Mouse (Mus musculus): Measurements from ENCODE around the gene Mrpl16. TPM values are rescaled to one million over a fixed set of nuclear protein-coding genes. Genes with fewer than 3 reads are reported as not detected.

Mrpl16 gene
- polyA plus RNA-seq, 1 experiment from 2014 or later: 76.8 TPM

DNA sequence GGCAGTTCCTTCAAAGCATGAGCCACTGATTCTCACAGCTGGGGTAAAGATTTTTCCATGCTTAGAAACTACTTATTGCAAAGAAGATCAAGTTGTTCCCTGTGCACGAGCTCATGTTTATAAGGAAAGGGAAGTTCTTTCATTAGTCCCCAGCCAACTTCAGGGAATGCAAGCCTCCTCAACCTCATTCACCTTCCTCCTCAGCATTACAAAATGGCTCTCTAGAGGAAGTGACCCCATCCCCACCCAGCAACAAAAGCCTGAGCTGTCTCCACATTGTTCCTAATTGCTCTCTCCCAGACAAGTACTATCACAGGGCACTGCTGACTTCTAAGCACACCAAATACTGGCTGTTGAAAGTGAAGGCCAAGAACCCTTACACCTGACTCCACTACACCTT lies 34.2 kb downstream of the Mrpl16 start:
- 53% methylated on average over 1 of the region's 1 CpGs for WGBS
- Histone ChIP-seq H3K27me3 (replicated peaks) (no peaks in the 10 kb centered on the region), H3K27ac (ENCODE audit: poor library complexity, severe bottlenecking) (no peak overlapping the region), H3K4me1 (replicated peaks) (no peaks in the 10 kb centered on the region), H3K9me3 (replicated peaks) (no peaks in the 10 kb centered on the region), H3K36me3 (no peaks in the 10 kb centered on the region), H3K4me3 (no peak overlapping the region), H3K9ac (no peak overlapping the region), H3K4me2 (no peak overlapping the region)
- ATAC-seq (ENCODE audit: insufficient number of reproducible peaks, low FRiP score): no peak

DNA sequence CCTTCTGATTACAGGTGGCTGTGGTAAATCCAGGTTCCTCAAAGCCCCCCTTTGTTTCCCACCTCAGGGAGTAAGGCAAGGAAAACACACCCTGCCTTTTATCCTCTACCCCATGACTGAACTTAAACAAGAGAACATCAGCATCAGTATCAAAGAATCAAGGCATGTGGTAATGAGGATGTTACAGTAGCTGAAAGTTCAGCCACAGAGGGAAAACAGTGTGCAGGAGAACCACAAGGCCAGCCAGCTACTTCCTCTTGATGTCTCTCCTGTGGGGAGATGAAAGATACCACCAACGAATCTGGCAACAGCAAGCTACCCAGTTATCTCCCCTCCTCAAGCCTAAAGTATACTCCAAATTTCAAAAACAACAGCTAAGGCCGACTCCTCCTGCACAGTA lies 37.1 kb downstream of the Mrpl16 start:
- 31% methylated on average over 2 of the region's 2 CpGs for WGBS

DNA sequence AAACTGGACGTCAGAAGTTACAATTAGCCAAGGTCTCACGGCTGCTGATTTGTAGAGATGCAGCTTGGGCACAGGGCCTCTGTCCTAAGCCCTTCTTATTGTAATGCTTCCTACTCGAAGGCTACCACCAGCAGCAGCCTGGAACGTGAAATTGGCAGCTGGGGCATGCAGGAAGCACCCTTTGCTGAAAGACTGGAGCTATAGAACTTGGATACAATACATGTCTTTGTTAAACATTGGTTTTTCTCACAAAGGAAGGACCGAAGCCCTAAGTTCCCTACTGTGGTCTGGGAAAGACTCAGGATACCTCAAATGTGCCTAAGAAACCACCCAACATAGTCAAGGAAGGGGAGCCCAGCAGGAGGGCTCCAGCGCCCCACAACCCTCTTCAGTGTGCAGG lies 37.6 kb downstream of the Mrpl16 start:
- no peak for ATAC-seq (ENCODE audit: insufficient number of reproducible peaks, low FRiP score)
- Histone ChIP-seq H3K9me3 (replicated peaks) (no peaks in the 10 kb centered on the region), H3K27me3 (replicated peaks) (no peaks in the 10 kb centered on the region), H3K9ac (no peak overlapping the region), H3K36me3 (no peaks in the 10 kb centered on the region), H3K4me3 (no peak overlapping the region), H3K4me1 (replicated peaks) (peaks cover 4% of the 10 kb centered on the region; the same call in 1 of the 2 replicates), H3K27ac (ENCODE audit: poor library complexity, severe bottlenecking) (no peak overlapping the region), H3K4me2 (no peak overlapping the region)
- 68% methylated on average over 6 of the region's 6 CpGs for WGBS

More for the DNA sequence above, 37.1 kb downstream of the Mrpl16 start:
- Histone ChIP-seq H3K27me3 (replicated peaks) (no peaks in the 10 kb centered on the region), H3K4me1 (replicated peaks) (0 out of 2 replicates have a peak, but pooled peaks cover 3% of the 10 kb centered on the region), H3K36me3 (no peaks in the 10 kb centered on the region), H3K9me3 (replicated peaks) (no peaks in the 10 kb centered on the region), H3K4me3 (no peak overlapping the region), H3K4me2 (no peak overlapping the region), H3K27ac (ENCODE audit: poor library complexity, severe bottlenecking) (no peak overlapping the region), H3K9ac (no peak overlapping the region)
- ATAC-seq (ENCODE audit: insufficient number of reproducible peaks, low FRiP score): no peak

DNA sequence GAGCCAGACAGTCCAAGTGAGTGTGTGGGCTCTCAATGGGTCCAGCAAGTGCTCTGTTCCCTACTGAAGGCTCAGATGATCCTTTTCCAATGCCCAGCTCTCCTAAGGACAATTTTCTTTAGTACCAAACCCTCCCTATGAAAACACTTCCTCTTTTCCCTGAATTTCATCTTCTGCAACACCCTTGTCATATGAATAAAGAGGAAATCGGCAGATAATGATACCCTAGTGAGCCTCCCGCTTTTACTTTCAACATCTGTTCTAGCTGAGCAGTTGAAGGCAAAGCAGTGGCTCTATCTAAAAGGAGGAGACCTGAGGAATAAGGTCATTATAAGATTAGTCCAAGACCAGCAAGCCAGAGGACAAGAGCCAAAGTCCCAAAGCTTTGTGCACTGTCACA lies 38.3 kb downstream of the Mrpl16 start:
- Histone ChIP-seq H3K9me3 (replicated peaks) (no peaks in the 10 kb centered on the region), H3K27ac (ENCODE audit: poor library complexity, severe bottlenecking) (no peak overlapping the region), H3K4me1 (replicated peaks) (peaks cover 7% of the 10 kb centered on the region; the same call in 1 of the 2 replicates), H3K4me2 (no peak overlapping the region), H3K9ac (no peak overlapping the region), H3K27me3 (replicated peaks) (no peaks in the 10 kb centered on the region), H3K4me3 (no peak overlapping the region), H3K36me3 (no peaks in the 10 kb centered on the region)
- no peak for ATAC-seq (ENCODE audit: insufficient number of reproducible peaks, low FRiP score)
- WGBS: 75% methylated on average over 2 of the region's 2 CpGs

DNA sequence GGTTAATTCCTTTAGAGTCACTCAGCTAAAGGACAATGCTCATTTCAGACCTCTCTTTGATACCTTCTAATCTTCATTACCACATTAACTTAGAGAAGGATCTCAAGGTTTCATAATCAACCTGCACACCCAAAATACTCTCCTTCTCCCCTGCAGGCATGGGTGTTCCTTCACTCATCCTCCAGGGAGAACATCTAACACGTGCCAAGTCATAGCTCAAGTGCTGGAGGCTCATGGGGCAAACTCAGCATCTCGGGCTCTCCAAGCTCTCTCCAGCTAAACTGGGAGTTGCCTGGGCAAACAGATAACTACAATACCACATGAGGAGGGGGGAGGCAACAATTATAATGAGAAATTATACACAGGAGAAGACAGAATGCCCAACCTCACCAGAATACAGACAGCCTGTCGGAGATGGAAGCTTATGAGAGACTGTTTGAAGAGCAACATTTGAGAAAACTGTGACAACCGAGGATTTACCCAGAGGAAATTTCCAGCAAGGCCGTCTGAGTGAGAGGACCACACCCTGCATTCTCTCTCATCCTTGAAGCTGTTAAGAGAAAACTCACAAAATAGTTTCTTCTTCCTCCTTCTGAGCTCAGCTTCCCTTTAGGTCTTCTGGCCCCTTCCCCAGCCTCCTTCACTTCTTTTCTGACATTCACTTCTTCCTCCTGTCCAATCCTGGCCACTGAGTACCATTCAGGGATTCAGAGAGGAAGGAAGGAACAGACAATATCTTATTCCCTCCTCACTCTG lies 40.0 kb downstream of the Mrpl16 start:
- WGBS: 70% methylated on average over 5 of the region's 5 CpGs
- Histone ChIP-seq H3K9ac (no peak overlapping the region), H3K9me3 (replicated peaks) (no peaks in the 10 kb centered on the region), H3K4me1 (replicated peaks) (peaks cover 12% of the 10 kb centered on the region), H3K27ac (ENCODE audit: poor library complexity, severe bottlenecking) (no peak overlapping the region), H3K4me3 (no peak overlapping the region), H3K4me2 (no peak overlapping the region), H3K27me3 (replicated peaks) (no peaks in the 10 kb centered on the region), H3K36me3 (no peaks in the 10 kb centered on the region)
- no peak for ATAC-seq (ENCODE audit: insufficient number of reproducible peaks, low FRiP score)

DNA sequence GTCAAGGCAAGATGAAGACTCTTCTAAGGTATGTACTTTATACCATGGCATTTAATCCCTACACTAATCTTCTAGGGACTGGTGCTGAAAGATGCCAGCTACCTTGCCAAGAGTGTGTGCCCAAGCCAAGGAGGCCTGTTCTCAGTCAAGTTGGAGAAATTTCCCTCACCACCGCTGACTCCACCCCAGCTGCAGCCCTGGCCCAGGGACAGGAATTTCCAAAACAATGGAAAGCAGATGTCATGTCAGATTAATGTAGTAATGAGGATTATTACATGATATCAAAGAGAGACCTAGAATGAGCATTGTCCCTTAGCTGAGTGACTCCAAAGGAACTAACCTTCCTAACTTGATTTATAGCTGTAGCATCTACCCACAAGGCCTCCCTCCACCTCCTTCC lies 40.7 kb downstream of the Mrpl16 start:
- Histone ChIP-seq H3K9ac (no peak overlapping the region), H3K4me3 (no peak overlapping the region), H3K4me2 (no peak overlapping the region), H3K9me3 (replicated peaks) (no peaks in the 10 kb centered on the region), H3K27me3 (replicated peaks) (no peaks in the 10 kb centered on the region), H3K36me3 (no peaks in the 10 kb centered on the region), H3K27ac (ENCODE audit: poor library complexity, severe bottlenecking) (no peak overlapping the region), H3K4me1 (replicated peaks) (peaks cover 12% of the 10 kb centered on the region)
- ATAC-seq (ENCODE audit: insufficient number of reproducible peaks, low FRiP score): no peak
- 75% methylated on average over 1 of the region's 1 CpGs for WGBS

DNA sequence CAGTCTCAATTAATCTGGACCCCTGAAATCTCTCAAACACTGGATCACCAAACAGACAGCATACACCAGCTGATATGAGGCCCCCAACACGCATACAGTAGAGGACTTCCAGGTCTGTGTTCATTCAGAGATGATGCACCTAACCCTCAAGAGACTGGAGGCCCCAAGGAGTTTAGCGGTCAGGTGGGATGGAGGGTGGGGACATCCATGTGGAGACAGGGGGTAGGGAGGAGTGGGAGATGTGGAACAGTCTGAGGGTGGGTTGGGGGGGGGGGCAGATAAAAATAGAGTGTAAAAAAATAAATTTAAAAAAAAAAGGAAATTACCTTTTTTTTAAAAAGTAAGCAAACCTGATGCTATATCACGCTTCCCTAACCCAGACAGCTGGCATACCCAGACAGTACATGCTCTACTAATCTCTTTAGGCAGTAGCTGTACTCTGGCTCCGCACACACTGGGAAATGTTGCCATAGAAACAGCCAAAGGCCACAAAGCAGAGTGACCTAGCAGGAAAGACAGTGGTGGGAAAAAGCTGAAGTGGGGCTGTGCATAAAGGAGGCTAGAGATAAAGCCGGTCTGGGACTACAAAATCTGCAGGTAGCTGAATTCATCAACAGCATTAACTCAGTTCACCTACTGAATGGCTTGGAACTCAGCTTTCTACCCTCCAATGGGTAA lies 41.6 kb downstream of the Mrpl16 start:
- Histone ChIP-seq H3K4me3 (no peak overlapping the region), H3K4me1 (replicated peaks) (peaks cover 12% of the 10 kb centered on the region), H3K9ac (no peak overlapping the region), H3K27ac (ENCODE audit: poor library complexity, severe bottlenecking) (no peak overlapping the region), H3K27me3 (replicated peaks) (no peaks in the 10 kb centered on the region), H3K36me3 (no peaks in the 10 kb centered on the region), H3K9me3 (replicated peaks) (no peaks in the 10 kb centered on the region), H3K4me2 (no peak overlapping the region)
- peak; percentile 66; the same call in 1 of the 2 replicates for ATAC-seq (ENCODE audit: insufficient number of reproducible peaks, low FRiP score)
- 40% methylated on average over 5 of the region's 5 CpGs for WGBS

DNA sequence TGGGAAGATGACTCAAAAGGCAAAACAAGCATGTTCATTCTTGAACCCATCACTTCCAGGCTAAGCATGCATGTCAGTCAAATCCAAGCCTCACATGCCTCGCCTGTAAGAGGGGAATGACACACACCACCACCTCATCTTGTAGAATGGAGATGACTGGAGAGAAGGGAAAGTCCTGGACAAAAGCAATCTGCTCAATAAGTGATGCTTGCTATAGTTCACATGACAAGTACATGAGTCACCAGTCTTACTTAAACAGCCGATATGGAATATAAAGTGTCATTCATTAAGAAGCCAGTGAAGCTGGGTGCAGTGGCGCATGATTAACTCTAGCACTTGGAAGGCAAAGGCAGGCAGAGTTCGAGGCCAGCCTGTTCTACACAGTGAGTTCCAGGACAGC lies 42.9 kb downstream of the Mrpl16 start:
- WGBS: 66% methylated on average over 4 of the region's 4 CpGs
- ATAC-seq (ENCODE audit: insufficient number of reproducible peaks, low FRiP score): no peak
- Histone ChIP-seq H3K4me2 (no peak overlapping the region), H3K4me1 (replicated peaks) (peaks cover 15% of the 10 kb centered on the region), H3K4me3 (no peak overlapping the region), H3K9me3 (replicated peaks) (no peaks in the 10 kb centered on the region), H3K27ac (ENCODE audit: poor library complexity, severe bottlenecking) (peak overlapping the region; percentile 6; the same call in 1 of the 2 replicates), H3K27me3 (replicated peaks) (no peaks in the 10 kb centered on the region), H3K36me3 (no peaks in the 10 kb centered on the region), H3K9ac (no peak overlapping the region)

DNA sequence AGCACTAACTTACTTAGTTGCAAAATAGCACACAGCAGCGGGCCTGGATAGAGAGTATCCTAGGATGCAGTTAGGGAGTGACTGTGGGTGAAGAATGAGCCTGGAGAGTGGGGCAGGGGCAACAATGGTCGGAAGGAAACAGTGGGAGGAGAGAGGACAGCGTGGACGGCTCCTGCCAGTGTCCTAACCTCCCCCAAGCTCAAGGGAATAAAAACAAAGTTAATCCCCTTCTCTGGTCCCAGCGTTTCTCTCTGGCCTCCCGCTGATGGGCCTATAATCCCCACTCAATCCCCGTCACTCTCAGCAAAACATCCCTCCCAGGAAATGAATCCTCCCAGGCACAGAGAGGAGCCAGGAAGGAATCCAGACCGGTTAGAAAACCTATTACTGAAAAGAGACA lies 43.5 kb downstream of the Mrpl16 start:
- WGBS: 15% methylated on average over 8 of the region's 8 CpGs
- Histone ChIP-seq H3K4me3 (no peak overlapping the region), H3K4me2 (no peak overlapping the region), H3K4me1 (replicated peaks) (peaks cover 15% of the 10 kb centered on the region), H3K36me3 (no peaks in the 10 kb centered on the region), H3K27ac (ENCODE audit: poor library complexity, severe bottlenecking) (0 out of 2 replicates have a peak overlapping the region, but pooled peaks have one; percentile 3), H3K9ac (no peak overlapping the region), H3K27me3 (replicated peaks) (no peaks in the 10 kb centered on the region), H3K9me3 (replicated peaks) (no peaks in the 10 kb centered on the region)
- peak; percentile 52; the same call in 1 of the 2 replicates for ATAC-seq (ENCODE audit: insufficient number of reproducible peaks, low FRiP score)

DNA sequence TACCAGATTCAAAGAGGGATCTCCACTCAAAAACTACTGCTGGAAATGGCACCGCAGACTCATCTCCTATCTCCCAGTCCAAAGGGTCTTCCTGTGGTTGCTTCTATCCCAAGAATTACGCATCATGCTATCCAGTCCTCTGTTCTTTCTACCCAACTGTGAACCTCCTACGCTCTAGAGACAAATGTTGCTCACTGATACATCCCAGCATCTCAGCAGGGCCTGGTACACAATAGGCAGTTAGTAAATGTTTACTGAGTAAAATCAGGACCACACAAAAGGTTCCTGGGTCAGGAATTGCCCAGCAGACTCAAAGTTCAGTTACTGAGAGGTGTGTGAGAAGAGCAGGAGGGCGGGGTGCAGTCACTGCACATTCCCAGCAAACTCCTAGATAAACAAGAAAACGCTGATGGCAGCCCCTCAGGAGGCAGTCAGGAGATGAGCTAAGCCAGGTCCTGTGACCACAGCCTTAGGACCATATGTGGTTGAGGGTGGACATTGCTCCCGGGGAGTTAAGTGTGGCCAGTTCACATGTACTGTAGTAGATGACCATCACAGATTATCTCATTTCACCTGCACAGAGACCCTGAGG lies 44.6 kb downstream of the Mrpl16 start:
- Histone ChIP-seq H3K4me3 (no peak overlapping the region), H3K27me3 (replicated peaks) (no peaks in the 10 kb centered on the region), H3K9ac (no peak overlapping the region), H3K4me2 (no peak overlapping the region), H3K36me3 (no peaks in the 10 kb centered on the region), H3K27ac (ENCODE audit: poor library complexity, severe bottlenecking) (no peak overlapping the region), H3K4me1 (replicated peaks) (peaks cover 15% of the 10 kb centered on the region), H3K9me3 (replicated peaks) (no peaks in the 10 kb centered on the region)
- no peak for ATAC-seq (ENCODE audit: insufficient number of reproducible peaks, low FRiP score)
- 65% methylated on average over 6 of the region's 6 CpGs for WGBS

DNA sequence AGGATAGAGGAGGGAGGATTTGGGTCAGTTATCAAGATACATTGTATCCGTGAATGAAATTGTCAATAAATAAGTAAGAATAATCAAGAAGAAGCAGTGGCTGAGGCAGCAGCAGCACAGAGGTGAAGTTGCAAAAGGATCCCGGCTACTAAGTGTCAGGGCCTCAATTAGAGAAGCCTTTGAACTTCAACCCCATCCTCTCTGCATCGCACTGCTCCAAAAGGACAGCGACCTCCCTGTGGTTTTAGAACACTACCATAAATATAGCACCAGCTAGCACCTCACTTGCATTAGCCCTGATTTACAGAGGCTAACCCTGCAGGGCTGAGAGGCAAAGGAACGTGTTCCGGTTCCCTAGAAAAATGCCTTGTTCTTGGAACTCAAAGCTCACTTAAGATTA lies 46.5 kb downstream of the Mrpl16 start:
- Histone ChIP-seq H3K9ac (no peak overlapping the region), H3K36me3 (no peaks in the 10 kb centered on the region), H3K4me2 (no peak overlapping the region), H3K27ac (ENCODE audit: poor library complexity, severe bottlenecking) (no peak overlapping the region), H3K9me3 (replicated peaks) (no peaks in the 10 kb centered on the region), H3K27me3 (replicated peaks) (no peaks in the 10 kb centered on the region), H3K4me1 (replicated peaks) (peaks cover 15% of the 10 kb centered on the region), H3K4me3 (no peak overlapping the region)
- no peak for ATAC-seq (ENCODE audit: insufficient number of reproducible peaks, low FRiP score)
- 30% methylated on average over 6 of the region's 6 CpGs for WGBS

Measured in heart, embryonic 12.5 days (tissue).